Mouse (Mus musculus): ENCODE results near the gene Zyg11b. TPM values are rescaled to one million over a fixed set of nuclear protein-coding genes. Genes with fewer than 3 reads are reported as not detected.

Zyg11b gene
- polyA plus RNA-seq (2012; rRNA removed; ENCODE audit: low replicate concordance) = 7.9 and 13.7 TPM in 2 replicates

GRCm38 (mm10) chr4:108300670-108301373, at the start of gene Zyg11b:
Gene Zyg11b (minus strand): TSS chr4:108301096.

GRCm38 (mm10) chr4:108327730-108328484, 27.0 kb upstream of the Zyg11b start, which contains the start of gene Coa7:
Gene Coa7 (plus strand): TSS chr4:108328140.

GRCm38 (mm10) chr4:108217332-108218179, 83.3 kb downstream of the Zyg11b start, which contains the start of gene Zyg11a:
Gene Zyg11a (minus strand): TSS chr4:108218048.

Other genes starting within 250 kb of the Zyg11b start
- gene Podn, start 204.7 kb downstream of the Zyg11b start, polyA plus RNA-seq (2012; rRNA removed; ENCODE audit: low replicate concordance) = 45.5 and 51.3 TPM in 2 replicates
- gene Scp2, start 156.1 kb downstream of the Zyg11b start, polyA plus RNA-seq (2012; rRNA removed; ENCODE audit: low replicate concordance) = 166 and 405 TPM in 2 replicates
- gene Echdc2, start 135.7 kb downstream of the Zyg11b start, polyA plus RNA-seq (2012; rRNA removed; ENCODE audit: low replicate concordance) = 70.9 and 78.7 TPM in 2 replicates
- gene Zyg11a, start 83.0 kb downstream of the Zyg11b start, polyA plus RNA-seq (2012; rRNA removed; ENCODE audit: low replicate concordance) = 2.7 and 3.9 TPM in 2 replicates
- 7.3 and 8.6 TPM in 2 replicates for gene Coa7, start 27.0 kb upstream of the Zyg11b start, polyA plus RNA-seq (2012; rRNA removed; ENCODE audit: low replicate concordance)
- not detected in 2 replicates for gene Shisal2a, start 82.3 kb upstream of the Zyg11b start, polyA plus RNA-seq (2012; rRNA removed; ENCODE audit: low replicate concordance)
- 23.9 and 33.6 TPM in 2 replicates for gene Gpx7, start 105.9 kb upstream of the Zyg11b start, polyA plus RNA-seq (2012; rRNA removed; ENCODE audit: low replicate concordance)
- gene Tut4, start 158.3 kb upstream of the Zyg11b start, polyA plus RNA-seq (2012; rRNA removed; ENCODE audit: low replicate concordance) = 43.5 and 52.0 TPM in 2 replicates